Mouse (Mus musculus): ENCODE results near the gene Eif2ak1. TPM values are rescaled to one million over a fixed set of nuclear protein-coding genes. Genes with fewer than 3 reads are reported as not detected.

The Eif2ak1 gene
- polyA plus RNA-seq, 1 experiment from 2014 or later = 38.5 TPM

DNA sequence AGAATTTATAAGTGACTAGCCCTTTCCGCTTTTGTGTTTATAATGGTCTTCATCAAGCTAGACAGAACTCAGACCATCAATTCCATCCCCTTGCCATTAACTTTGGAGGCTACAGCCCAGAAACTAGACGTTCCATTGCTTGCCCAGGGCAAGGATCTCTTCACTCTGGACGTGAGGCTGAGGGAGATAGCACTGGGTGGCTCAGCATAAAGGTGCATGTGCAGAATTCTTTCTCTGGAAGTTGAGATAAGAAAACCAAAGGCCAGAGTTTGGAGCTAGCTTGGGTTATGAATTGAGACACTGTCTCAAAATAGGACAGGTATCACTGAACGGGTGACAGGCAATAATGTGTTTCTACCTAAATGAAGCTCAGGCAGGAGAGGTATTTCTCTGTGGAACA lies 86.2 kb downstream of the Eif2ak1 start:
- no peaks in the 10 kb centered on the region for H3K9me3 ChIP-seq
- WGBS = 90% methylated on average over 4 of the region's 4 CpGs
- no peak for ATAC-seq (ENCODE audit: insufficient number of reproducible peaks, low FRiP score, low TSS enrichment, low read depth)
- H3K36me3 ChIP-seq = peaks cover 69% of the 10 kb centered on the region
- H3K27ac ChIP-seq = no peak overlapping the region
- H3K27me3 ChIP-seq = no peaks in the 10 kb centered on the region
- no peak overlapping the region for H3K4me3 ChIP-seq
- H3K4me2 ChIP-seq = no peak overlapping the region
- H3K4me1 ChIP-seq = peaks cover 13% of the 10 kb centered on the region
- H3K9ac ChIP-seq = no peak overlapping the region

DNA sequence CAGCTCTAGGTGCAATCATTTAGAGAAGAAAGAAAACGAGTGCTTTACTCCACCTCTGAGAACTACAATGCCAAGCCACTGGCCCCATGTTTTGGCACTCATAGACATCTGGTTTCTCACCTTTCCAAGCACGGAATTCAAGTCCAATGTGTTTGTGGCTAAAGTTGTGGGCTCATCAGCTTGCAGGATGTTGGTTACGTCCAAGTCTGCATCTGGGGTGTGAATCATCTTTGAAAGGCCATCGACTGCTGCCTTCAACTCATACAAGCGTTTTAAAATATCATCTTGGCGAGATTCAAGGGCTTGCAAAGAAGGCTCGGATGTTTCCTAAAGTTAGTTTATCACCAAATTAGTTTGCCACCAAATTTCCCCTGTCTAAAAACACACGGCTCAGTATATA lies 88.8 kb downstream of the Eif2ak1 start:
- Histone ChIP-seq H3K4me3 (no peak overlapping the region), H3K27me3 (no peaks in the 10 kb centered on the region), H3K4me1 (peaks cover 25% of the 10 kb centered on the region), H3K9ac (no peak overlapping the region), H3K27ac (no peak overlapping the region), H3K4me2 (no peak overlapping the region), H3K36me3 (peaks cover 45% of the 10 kb centered on the region), H3K9me3 (no peaks in the 10 kb centered on the region)
- WGBS = 83% methylated on average over 8 of the region's 8 CpGs
- ATAC-seq (ENCODE audit: insufficient number of reproducible peaks, low FRiP score, low TSS enrichment, low read depth) = no peak

DNA sequence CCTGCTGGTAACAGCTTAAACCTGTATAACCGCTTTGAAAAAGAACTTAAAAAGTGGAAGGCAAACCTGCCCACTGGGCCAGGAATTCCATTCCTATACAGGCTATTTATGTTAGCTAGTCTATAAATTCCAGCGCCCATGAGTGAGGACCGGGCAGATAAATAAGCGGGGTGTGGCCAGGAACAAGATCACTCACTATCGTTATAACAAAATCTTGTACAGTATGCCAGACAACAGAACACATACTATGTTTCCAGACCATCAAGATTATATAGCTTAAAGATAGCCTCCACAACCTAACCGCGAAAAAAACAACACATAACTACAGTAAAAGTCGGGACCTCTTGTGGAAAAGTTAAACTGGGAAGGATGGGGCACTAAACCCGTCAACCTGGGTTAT lies 91.3 kb downstream of the Eif2ak1 start:
- H3K4me2 ChIP-seq = peak overlapping the region; percentile 59
- no peaks in the 10 kb centered on the region for H3K27me3 ChIP-seq
- peaks cover 26% of the 10 kb centered on the region for H3K36me3 ChIP-seq
- H3K27ac ChIP-seq = peak overlapping the region; percentile 92
- peak overlapping the region; percentile 48 for H3K9ac ChIP-seq
- 1% methylated on average over 9 of the region's 9 CpGs for WGBS
- H3K4me3 ChIP-seq = peak overlapping the region; percentile 69
- H3K9me3 ChIP-seq = no peaks in the 10 kb centered on the region
- H3K4me1 ChIP-seq = peaks cover 25% of the 10 kb centered on the region
- ATAC-seq (ENCODE audit: insufficient number of reproducible peaks, low FRiP score, low TSS enrichment, low read depth) = no peak

DNA sequence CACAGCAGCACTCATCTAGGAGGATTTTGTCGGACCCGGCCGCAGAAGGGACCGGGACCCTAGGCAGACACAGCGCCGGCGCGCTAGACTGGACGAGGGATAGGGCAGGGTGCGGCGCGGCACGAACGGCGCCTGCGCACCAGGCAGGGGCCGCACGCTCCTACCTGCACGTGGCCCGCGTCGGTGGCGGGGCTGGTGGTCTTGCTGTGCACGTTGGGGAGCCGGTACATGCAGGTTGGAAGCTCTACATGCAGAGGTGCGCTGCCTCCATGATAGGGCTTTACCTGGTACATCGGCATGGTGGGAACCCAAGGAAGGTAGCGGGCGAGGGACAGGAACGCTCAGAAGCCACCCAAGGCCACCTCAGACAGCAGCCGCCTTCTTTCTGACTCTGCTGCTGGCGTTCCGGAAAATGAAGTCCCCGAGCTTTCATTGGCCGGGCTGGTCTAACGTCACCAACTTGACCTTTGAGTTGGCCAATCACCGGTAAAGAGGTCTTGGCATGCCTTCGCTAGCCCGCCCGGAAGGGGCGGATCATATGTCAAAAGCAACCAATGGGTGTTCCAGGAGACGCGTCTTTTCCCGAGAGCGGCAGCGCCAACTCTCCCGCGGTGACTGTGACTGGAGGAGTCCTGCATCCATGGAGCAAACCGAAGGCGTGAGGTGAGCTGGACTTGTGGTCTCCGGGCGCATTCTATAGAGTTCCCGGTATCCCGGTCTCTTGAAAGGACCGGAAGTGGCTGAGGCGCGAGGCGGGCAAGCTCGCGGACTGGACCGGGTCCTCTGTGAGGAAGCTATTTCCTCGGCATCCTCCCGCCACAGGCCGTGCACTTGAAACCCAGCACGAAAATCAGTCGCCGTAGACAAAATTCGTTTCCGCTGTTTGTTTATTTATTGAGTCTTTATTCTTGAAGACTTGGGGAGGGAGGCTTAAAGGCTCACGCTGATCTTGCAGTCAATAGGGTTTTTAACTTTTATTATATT lies 92.1 kb downstream of the Eif2ak1 start, which contains the start of the genes Aimp2 and Pms2:
Gene Aimp2 (minus strand): TSS at position 431 of the 984 bp plus-strand sequence.
Gene Pms2 (plus strand): TSS at position 548 of the 984 bp plus-strand sequence.
- peak within 1 kb of the TSS; percentile 48 for H3K9ac ChIP-seq
- ATAC-seq (ENCODE audit: insufficient number of reproducible peaks, low FRiP score, low TSS enrichment, low read depth) = peak; percentile 98
- under 1% methylated on average over 70 of the region's 70 CpGs for WGBS
- H3K27me3 ChIP-seq = no peaks in the 10 kb centered on the region
- H3K27ac ChIP-seq = peak within 1 kb of the TSS; percentile 92
- peak within 1 kb of the TSS; percentile 69 for H3K4me3 ChIP-seq
- H3K4me2 ChIP-seq = peak within 1 kb of the TSS; percentile 59
- peaks cover 23% of the 10 kb centered on the region for H3K36me3 ChIP-seq
- H3K4me1 ChIP-seq = peaks cover 25% of the 10 kb centered on the region
- H3K9me3 ChIP-seq = no peaks in the 10 kb centered on the region

DNA sequence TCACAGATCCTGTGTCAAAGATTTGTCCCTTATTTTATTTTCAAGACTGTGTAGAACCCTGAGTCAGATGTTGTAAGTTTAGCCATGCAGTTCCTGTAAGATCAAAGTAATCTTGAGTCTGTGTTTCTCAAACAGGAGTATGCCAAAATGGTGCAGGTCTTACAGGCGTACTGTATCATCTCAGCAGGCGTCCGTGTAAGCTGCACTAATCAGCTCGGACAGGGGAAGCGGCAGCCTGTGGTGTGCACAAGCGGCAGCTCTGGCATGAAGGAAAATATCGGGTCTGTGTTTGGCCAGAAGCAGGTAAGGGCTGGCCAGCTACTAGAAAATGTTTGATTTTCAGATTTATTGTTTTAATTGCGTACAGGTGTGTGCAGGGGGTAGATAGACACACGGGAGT lies 98.6 kb downstream of the Eif2ak1 start:
- H3K4me3 ChIP-seq = no peak overlapping the region
- WGBS = 91% methylated on average over 9 of the region's 9 CpGs
- H3K9me3 ChIP-seq = no peaks in the 10 kb centered on the region
- H3K27me3 ChIP-seq = no peaks in the 10 kb centered on the region
- H3K4me1 ChIP-seq = peaks cover under 1% of the 10 kb centered on the region; the same call in 1 of the 2 replicates
- H3K27ac ChIP-seq = no peak overlapping the region
- ATAC-seq (ENCODE audit: insufficient number of reproducible peaks, low FRiP score, low TSS enrichment, low read depth) = no peak
- peaks cover 55% of the 10 kb centered on the region for H3K36me3 ChIP-seq
- H3K9ac ChIP-seq = no peak overlapping the region
- H3K4me2 ChIP-seq = no peak overlapping the region

DNA sequence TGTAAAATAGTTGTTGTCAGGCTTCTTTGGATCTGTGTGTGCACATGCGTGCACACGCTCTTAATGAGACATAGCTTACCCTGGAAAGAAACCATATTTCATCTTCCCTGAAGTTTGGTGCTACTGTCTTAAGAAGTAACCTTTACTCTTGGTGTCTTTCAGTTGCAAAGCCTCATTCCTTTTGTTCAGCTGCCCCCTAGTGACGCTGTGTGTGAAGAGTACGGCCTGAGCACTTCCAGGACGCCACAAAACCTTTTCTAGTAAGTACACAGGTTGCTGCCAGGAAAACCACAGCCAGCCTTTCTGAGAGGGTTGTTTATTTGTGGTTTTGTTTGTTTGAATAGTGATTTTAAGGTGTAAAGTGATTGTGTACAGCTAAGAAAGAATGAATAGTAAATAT lies 99.8 kb downstream of the Eif2ak1 start:
- ATAC-seq (ENCODE audit: insufficient number of reproducible peaks, low FRiP score, low TSS enrichment, low read depth) = no peak
- Histone ChIP-seq H3K36me3 (peaks cover 63% of the 10 kb centered on the region), H3K4me3 (no peak overlapping the region)

DNA sequence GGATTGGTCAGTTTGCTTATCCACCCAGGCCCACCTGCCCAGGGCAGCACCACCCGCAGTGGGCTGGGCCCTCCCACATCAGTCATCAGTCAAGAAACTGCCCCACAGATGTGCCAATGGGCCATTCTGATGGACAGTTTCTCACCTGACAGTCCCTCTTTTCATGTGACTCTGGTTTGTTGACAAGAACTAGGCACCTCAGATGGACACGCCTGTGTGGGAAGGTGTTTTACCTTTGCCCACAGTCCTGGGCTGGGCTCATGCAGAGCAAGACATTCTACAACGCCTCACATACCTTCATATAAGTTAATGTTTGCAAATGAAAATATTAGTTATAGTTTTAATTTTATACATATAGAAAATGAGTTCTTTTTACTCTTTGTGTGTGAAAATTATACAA lies 100.5 kb downstream of the Eif2ak1 start:
- H3K4me2 ChIP-seq = no peak overlapping the region
- no peak overlapping the region for H3K9ac ChIP-seq
- H3K27ac ChIP-seq = no peak overlapping the region
- 89% methylated on average over 3 of the region's 3 CpGs for WGBS
- no peaks in the 10 kb centered on the region for H3K9me3 ChIP-seq
- no peak for ATAC-seq (ENCODE audit: insufficient number of reproducible peaks, low FRiP score, low TSS enrichment, low read depth)
- no peaks in the 10 kb centered on the region for H3K4me1 ChIP-seq
- H3K4me3 ChIP-seq = no peak overlapping the region
- H3K36me3 ChIP-seq = peaks cover 70% of the 10 kb centered on the region
- H3K27me3 ChIP-seq = no peaks in the 10 kb centered on the region

More for the DNA sequence above, 99.8 kb downstream of the Eif2ak1 start:
- no peaks in the 10 kb centered on the region for H3K27me3 ChIP-seq
- no peak overlapping the region for H3K27ac ChIP-seq
- no peak overlapping the region for H3K4me2 ChIP-seq
- no peaks in the 10 kb centered on the region for H3K9me3 ChIP-seq
- no peak overlapping the region for H3K9ac ChIP-seq
- no peaks in the 10 kb centered on the region for H3K4me1 ChIP-seq
- WGBS = 43% methylated on average over 5 of the region's 5 CpGs

DNA sequence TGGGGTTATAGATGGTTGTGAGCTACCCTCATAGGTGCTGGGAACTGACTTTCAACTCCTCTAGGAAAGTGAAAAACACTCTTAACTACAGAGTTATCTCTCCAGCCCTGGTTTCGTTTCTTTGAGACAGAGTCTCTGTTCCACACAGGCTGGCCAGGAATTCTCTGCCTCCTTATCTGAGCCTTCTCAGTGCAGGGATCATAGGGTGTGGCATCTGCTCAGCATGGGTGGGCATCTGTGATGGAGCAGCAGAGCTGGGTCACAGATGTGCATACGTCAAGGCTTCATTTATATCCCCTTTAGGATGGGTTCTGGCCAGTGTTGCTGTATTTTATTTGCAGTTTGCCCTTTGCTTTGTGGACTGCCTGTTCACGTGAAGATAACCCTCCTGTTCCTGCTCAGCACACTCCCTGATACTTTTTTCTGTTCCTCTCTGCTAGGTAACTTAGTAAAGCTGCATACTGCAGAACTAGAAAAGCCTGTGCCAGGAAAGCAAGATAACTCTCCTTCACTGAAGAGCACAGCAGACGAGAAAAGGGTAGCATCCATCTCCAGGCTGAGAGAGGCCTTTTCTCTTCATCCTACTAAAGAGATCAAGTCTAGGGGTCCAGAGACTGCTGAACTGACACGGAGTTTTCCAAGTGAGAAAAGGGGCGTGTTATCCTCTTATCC lies 107.3 kb downstream of the Eif2ak1 start:
- H3K9ac ChIP-seq = no peak overlapping the region

DNA sequence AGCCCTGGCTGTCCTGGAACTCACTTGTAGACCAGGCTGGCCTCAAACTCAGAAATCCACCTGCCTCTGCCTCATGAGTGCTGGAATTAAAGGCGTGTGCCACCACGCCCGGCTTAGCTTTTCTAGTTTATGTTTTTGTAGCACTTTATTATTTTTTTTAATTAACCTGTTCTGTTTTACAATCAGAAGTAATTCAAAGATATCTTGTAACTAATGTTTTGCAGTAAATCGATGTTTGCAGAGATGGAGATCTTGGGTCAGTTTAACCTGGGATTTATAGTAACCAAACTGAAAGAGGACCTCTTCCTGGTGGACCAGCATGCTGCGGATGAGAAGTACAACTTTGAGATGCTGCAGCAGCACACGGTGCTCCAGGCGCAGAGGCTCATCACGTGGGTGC lies 110.3 kb downstream of the Eif2ak1 start, which contains the start of gene Gm42421:
Gene Gm42421 (plus strand): TSS at position 301 of the 400 bp plus-strand sequence.
- H3K4me3 ChIP-seq = no peak within 1 kb of the TSS
- no peak within 1 kb of the TSS for H3K4me2 ChIP-seq
- H3K9me3 ChIP-seq = no peaks in the 10 kb centered on the region
- H3K36me3 ChIP-seq = peaks cover 83% of the 10 kb centered on the region
- H3K27ac ChIP-seq = no peak within 1 kb of the TSS
- H3K4me1 ChIP-seq = peaks cover 3% of the 10 kb centered on the region; the same call in 1 of the 2 replicates
- H3K27me3 ChIP-seq = no peaks in the 10 kb centered on the region
- 95% methylated on average over 8 of the region's 8 CpGs for WGBS
- ATAC-seq (ENCODE audit: insufficient number of reproducible peaks, low FRiP score, low TSS enrichment, low read depth) = no peak
- H3K9ac ChIP-seq = no peak within 1 kb of the TSS

More for the DNA sequence above, 107.3 kb downstream of the Eif2ak1 start:
- no peak overlapping the region for H3K27ac ChIP-seq
- 89% methylated on average over 6 of the region's 6 CpGs for WGBS
- no peaks in the 10 kb centered on the region for H3K27me3 ChIP-seq
- H3K4me3 ChIP-seq = no peak overlapping the region
- peaks cover 82% of the 10 kb centered on the region for H3K36me3 ChIP-seq
- H3K9me3 ChIP-seq = no peaks in the 10 kb centered on the region
- no peak overlapping the region for H3K4me2 ChIP-seq
- no peak for ATAC-seq (ENCODE audit: insufficient number of reproducible peaks, low FRiP score, low TSS enrichment, low read depth)
- no peaks in the 10 kb centered on the region; the same call in 1 of the 2 replicates for H3K4me1 ChIP-seq

DNA sequence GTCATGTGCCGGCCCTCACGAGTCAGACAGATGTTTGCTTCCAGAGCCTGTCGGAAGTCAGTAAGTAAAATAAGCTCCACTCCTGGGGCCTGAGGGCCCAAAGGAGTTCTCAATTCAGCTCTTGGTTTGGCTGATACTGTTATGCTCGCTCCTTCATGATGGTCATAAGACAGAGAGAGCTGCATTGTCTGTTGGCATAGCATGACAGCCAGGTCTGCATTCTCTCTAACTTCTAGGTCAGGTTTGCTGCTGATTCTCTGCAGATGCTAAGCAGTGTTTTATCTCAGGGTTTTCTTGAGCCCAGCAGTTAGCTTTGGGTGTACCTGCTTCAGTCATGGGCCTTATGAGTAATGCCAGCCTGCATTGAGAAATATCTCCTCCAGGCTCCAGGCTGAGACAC lies 111.7 kb downstream of the Eif2ak1 start:
- Histone ChIP-seq H3K4me1 (peaks cover 3% of the 10 kb centered on the region; the same call in 1 of the 2 replicates), H3K4me3 (no peak overlapping the region)

DNA sequence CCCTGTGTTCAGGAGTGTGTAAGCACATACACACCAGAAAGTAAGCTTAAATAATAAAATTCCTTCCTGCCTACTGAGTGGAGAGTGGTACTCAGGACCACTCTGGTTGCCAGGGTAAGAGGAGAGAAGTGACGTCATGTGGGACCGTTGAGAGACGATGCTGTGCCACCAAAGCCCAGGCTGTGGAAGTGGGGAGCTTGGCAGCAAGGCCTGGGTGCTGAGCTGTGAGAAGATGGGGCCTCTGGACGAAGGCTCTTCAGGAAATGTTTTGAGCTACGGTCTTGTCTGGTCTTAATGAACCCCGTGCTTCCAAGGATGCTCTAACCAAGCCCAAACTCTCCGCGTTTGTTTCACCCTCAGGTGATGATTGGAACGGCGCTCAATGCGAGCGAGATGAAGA lies 113.1 kb downstream of the Eif2ak1 start:
- Histone ChIP-seq H3K36me3 (peaks cover 58% of the 10 kb centered on the region), H3K9me3 (no peaks in the 10 kb centered on the region), H3K27me3 (no peaks in the 10 kb centered on the region), H3K27ac (no peak overlapping the region), H3K4me2 (no peak overlapping the region), H3K4me1 (peaks cover 3% of the 10 kb centered on the region; the same call in 1 of the 2 replicates), H3K9ac (no peak overlapping the region), H3K4me3 (no peak overlapping the region)
- WGBS = 92% methylated on average over 12 of the region's 12 CpGs
- ATAC-seq (ENCODE audit: insufficient number of reproducible peaks, low FRiP score, low TSS enrichment, low read depth) = no peak

More for the DNA sequence above, 111.7 kb downstream of the Eif2ak1 start:
- Histone ChIP-seq H3K4me2 (no peak overlapping the region), H3K27ac (no peak overlapping the region), H3K9me3 (no peaks in the 10 kb centered on the region), H3K27me3 (no peaks in the 10 kb centered on the region), H3K9ac (no peak overlapping the region), H3K36me3 (peaks cover 72% of the 10 kb centered on the region)
- WGBS = 89% methylated on average over 4 of the region's 4 CpGs
- ATAC-seq (ENCODE audit: insufficient number of reproducible peaks, low FRiP score, low TSS enrichment, low read depth) = no peak

All from limb, embryonic 15.5 days (tissue).